Mouse (Mus musculus) cortical plate, adult 2 months (tissue): ENCODE results near the gene Eif4e.

Experiments used
- CTCF ChIP-seq: fragments of 200-500 bp; IDR thresholded peaks from 2 replicates; pipeline ENCODE4 v1.5.1; 2011; ENCODE audit warnings: mild to moderate bottlenecking, control low read depth, low read length; ENCODE audit not compliant: insufficient read depth; ENCODE audit errors: extremely low read depth
- POLR2A ChIP-seq: fragments of 200-500 bp; IDR thresholded peaks from 2 replicates; pipeline ENCODE4 v1.6.1; 2011; ENCODE audit warnings: mild to moderate bottlenecking, low read length, control low read depth; ENCODE audit not compliant: insufficient read depth; ENCODE audit errors: extremely low read depth

GRCm38 (mm10) chr3:138536031-138536430 is 10.1 kb downstream of the Eif4e start:
- no peak for TF ChIP-seq CTCF
- no peak for TF ChIP-seq POLR2A
